Mouse (Mus musculus): ENCODE results near the gene Zfand2b. TPM values are rescaled to one million over a fixed set of nuclear protein-coding genes. Genes with fewer than 3 reads are reported as not detected.

Zfand2b gene
- polyA plus RNA-seq, 1 experiment from 2014 or later, result 26.7 TPM

DNA sequence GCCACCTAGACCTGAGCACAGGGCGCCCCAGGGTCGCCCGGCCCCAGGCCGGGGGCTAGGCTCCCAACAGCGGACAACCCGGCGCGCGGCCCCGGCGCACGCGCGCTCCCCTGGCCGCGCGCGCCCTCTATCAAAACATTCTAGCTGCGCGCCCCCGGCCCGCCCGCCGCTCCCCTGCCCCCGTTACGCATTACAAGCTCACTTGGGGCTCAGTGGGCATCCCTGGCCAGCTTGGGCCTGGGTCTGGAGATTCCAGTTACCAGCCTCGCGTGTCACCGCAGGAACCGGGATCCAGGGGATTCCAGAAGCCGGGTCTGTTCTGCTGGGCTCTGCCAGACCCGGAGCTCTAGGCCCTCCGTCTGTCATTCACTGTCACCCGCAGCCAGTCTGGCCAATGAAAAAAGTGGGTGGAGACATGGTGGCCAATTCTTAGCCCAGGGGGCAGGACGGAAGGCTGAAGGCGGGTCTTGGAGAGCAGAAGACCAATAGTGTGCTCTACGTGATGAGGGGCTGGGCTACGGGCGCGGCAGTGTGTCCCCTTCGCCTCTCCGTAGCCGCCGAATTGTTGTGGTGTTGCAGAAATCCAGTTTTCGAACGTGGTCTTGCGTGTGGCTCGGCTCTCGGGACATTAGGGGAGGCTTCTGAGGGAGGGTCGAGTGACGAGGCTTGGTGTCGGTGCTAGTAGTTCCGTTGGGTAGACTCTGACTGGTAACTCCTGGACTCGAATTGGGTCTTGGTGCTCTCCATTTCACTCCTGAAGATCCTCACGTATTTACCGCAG lies 23.4 kb downstream of the Zfand2b start, which contains the start of the genes Ankzf1 and Atg9a:
Gene Ankzf1 (plus strand): TSS at position 530 of the 781 bp plus-strand sequence.
Gene Atg9a (minus strand): TSS at position 575 of the 781 bp plus-strand sequence.
- peak within 1 kb of the TSS; percentile 87 for H3K9ac ChIP-seq
- no peaks in the 10 kb centered on the region for H3K27me3 ChIP-seq (replicated peaks)
- H3K9me3 ChIP-seq (replicated peaks), result no peaks in the 10 kb centered on the region
- H3K4me3 ChIP-seq, result peak within 1 kb of the TSS; percentile 85
- peaks cover 37% of the 10 kb centered on the region for H3K36me3 ChIP-seq
- H3K4me1 ChIP-seq (replicated peaks), result peaks cover 22% of the 10 kb centered on the region
- under 1% methylated on average over 56 of the region's 56 CpGs for WGBS
- H3K27ac ChIP-seq (ENCODE audit: poor library complexity, severe bottlenecking), result peak within 1 kb of the TSS; percentile 90
- H3K4me2 ChIP-seq, result peak within 1 kb of the TSS; percentile 81
- ATAC-seq (ENCODE audit: insufficient number of reproducible peaks, low FRiP score), result peak; percentile 98

DNA sequence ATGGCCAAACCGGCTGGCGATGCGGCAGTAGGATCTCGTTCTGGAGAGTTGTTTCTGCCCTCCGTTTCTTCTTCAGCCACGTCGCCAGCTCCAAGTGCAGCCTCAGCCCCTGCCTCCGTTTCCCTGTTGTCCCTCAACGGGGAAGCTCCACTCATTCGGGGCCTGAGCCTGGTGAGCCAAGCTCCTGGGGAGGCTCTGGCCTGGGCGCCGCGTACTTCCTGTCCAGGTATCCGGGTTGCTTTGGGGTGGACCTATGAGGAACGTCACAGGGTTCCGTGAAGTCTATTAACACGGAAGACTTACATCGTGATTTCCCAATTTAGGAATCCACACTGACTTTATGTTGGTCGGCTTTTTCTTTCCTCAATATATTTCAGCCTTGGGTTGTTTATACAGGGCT lies 24.0 kb downstream of the Zfand2b start:
- Histone ChIP-seq H3K4me2 (peak overlapping the region; percentile 81), H3K9me3 (replicated peaks) (no peaks in the 10 kb centered on the region), H3K27me3 (replicated peaks) (no peaks in the 10 kb centered on the region), H3K27ac (ENCODE audit: poor library complexity, severe bottlenecking) (peak overlapping the region; percentile 90), H3K4me3 (peak overlapping the region; percentile 85), H3K9ac (peak overlapping the region; percentile 84), H3K4me1 (replicated peaks) (peaks cover 22% of the 10 kb centered on the region), H3K36me3 (peaks cover 36% of the 10 kb centered on the region)
- under 1% methylated on average over 19 of the region's 19 CpGs for WGBS
- ATAC-seq (ENCODE audit: insufficient number of reproducible peaks, low FRiP score), result peak; percentile 65

- no peak for ATAC-seq (ENCODE audit: insufficient number of reproducible peaks, low FRiP score)
- Histone ChIP-seq H3K27ac (ENCODE audit: poor library complexity, severe bottlenecking) (no peak overlapping the region), H3K9me3 (replicated peaks) (no peaks in the 10 kb centered on the region), H3K4me3 (no peak overlapping the region), H3K36me3 (peaks cover 41% of the 10 kb centered on the region), H3K9ac (no peak overlapping the region), H3K4me1 (replicated peaks) (no peaks in the 10 kb centered on the region), H3K4me2 (no peak overlapping the region), H3K27me3 (replicated peaks) (no peaks in the 10 kb centered on the region)
- WGBS, result 79% methylated on average over 1 of the region's 1 CpGs
Measured at GRCm38 (mm10) chr1:75201236-75201635, 32.8 kb downstream of the Zfand2b start.

DNA sequence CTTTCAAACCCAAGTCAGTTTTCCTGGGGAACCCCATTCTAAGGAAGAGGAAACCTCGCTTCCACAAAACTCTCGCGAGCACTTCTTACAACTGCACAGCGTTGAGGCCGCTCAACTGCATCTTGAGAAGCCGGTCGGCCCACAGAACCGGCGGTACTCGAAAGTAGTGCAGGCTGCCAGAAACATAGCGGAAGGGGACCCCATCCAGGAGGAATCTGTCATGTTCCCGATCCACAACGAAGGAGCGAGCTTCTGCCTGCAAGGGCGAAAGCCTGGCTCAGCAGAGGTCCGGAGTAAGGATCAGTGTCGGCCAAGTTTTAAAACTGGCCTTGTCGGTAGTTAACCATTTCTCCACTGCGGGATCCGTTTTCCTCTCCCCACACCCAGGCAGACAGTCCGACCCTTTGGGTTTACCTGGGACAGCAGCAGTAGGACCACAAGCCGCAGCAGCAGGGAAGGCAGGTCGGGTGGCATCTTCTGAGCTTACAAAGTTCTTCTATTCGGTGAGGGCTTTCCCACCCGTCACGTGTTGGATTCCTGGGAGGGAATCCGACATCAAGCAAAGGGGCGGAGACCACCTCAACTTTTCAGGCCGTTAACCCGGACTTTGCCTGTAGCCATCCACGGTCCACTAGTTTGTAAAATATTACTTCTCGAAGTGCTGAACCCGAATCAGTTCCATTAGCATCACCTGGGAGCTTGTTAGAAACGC lies 40.7 kb downstream of the Zfand2b start:
- 12% methylated on average over 34 of the region's 34 CpGs for WGBS
- Histone ChIP-seq H3K4me1 (replicated peaks) (peaks cover 30% of the 10 kb centered on the region), H3K9me3 (replicated peaks) (no peaks in the 10 kb centered on the region), H3K27ac (ENCODE audit: poor library complexity, severe bottlenecking) (no peak overlapping the region), H3K4me3 (peak overlapping the region; percentile 51), H3K27me3 (replicated peaks) (peaks cover 16% of the 10 kb centered on the region), H3K9ac (peak overlapping the region; percentile 69), H3K4me2 (peak overlapping the region; percentile 69), H3K36me3 (peaks cover 23% of the 10 kb centered on the region)
- ATAC-seq (ENCODE audit: insufficient number of reproducible peaks, low FRiP score), result no peak

- Histone ChIP-seq H3K4me3 (peak within 1 kb of the TSS; percentile 83), H3K9ac (peak within 1 kb of the TSS; percentile 94), H3K9me3 (replicated peaks) (no peaks in the 10 kb centered on the region), H3K27me3 (replicated peaks) (peaks cover 16% of the 10 kb centered on the region), H3K27ac (ENCODE audit: poor library complexity, severe bottlenecking) (peak within 1 kb of the TSS; percentile 4; the same call in 1 of the 2 replicates), H3K36me3 (peaks cover 36% of the 10 kb centered on the region), H3K4me2 (peak within 1 kb of the TSS; percentile 92), H3K4me1 (replicated peaks) (peaks cover 30% of the 10 kb centered on the region)
- peak; percentile 94 for ATAC-seq (ENCODE audit: insufficient number of reproducible peaks, low FRiP score)
- WGBS, result 6% methylated on average over 42 of the region's 42 CpGs
Measured at GRCm38 (mm10) chr1:75210136-75211087, 42.0 kb downstream of the Zfand2b start, which contains the start of the genes Glb1l and Stk16. Gene Glb1l, minus strand, starts transcription at chr1:75210813. Gene Stk16, plus strand, starts transcription at chr1:75210838.

- H3K4me3 ChIP-seq, result peak overlapping the region; percentile 83
- 11% methylated on average over 17 of the region's 17 CpGs for WGBS
- no peaks in the 10 kb centered on the region for H3K9me3 ChIP-seq (replicated peaks)
- H3K4me2 ChIP-seq, result peak overlapping the region; percentile 92
- H3K36me3 ChIP-seq, result peaks cover 44% of the 10 kb centered on the region
- ATAC-seq (ENCODE audit: insufficient number of reproducible peaks, low FRiP score), result no peak
- peaks cover 21% of the 10 kb centered on the region for H3K27me3 ChIP-seq (replicated peaks)
- H3K9ac ChIP-seq, result peak overlapping the region; percentile 94
- H3K27ac ChIP-seq (ENCODE audit: poor library complexity, severe bottlenecking), result peak overlapping the region; percentile 4; the same call in 1 of the 2 replicates
- peaks cover 30% of the 10 kb centered on the region for H3K4me1 ChIP-seq (replicated peaks)
Measured at GRCm38 (mm10) chr1:75211141-75211708, 42.8 kb downstream of the Zfand2b start.

DNA sequence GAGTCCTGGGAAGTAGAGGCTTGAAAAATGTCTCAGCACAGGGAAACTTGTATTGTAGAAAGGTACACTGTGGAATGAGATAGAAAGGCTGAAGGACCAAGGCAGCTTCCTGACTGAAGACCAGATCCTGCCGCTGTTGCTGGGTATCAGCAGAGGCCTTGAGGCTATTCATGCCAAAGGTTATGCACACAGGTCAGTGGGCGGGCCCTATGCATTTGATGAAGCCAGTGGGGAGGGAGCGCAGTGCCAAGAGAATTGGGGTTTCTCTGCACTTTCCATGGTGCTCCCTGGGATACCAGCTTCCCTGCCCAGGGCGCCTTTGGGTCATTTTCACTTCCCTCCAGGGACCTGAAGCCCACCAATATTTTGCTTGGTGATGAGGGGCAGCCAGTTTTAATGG lies 44.1 kb downstream of the Zfand2b start:
- Histone ChIP-seq H3K36me3 (peaks cover 45% of the 10 kb centered on the region), H3K4me1 (replicated peaks) (peaks cover 32% of the 10 kb centered on the region), H3K27me3 (replicated peaks) (peaks cover 34% of the 10 kb centered on the region), H3K9me3 (replicated peaks) (no peaks in the 10 kb centered on the region), H3K4me2 (no peak overlapping the region), H3K27ac (ENCODE audit: poor library complexity, severe bottlenecking) (no peak overlapping the region), H3K4me3 (no peak overlapping the region), H3K9ac (no peak overlapping the region)
- ATAC-seq (ENCODE audit: insufficient number of reproducible peaks, low FRiP score), result no peak
- 91% methylated on average over 4 of the region's 4 CpGs for WGBS

DNA sequence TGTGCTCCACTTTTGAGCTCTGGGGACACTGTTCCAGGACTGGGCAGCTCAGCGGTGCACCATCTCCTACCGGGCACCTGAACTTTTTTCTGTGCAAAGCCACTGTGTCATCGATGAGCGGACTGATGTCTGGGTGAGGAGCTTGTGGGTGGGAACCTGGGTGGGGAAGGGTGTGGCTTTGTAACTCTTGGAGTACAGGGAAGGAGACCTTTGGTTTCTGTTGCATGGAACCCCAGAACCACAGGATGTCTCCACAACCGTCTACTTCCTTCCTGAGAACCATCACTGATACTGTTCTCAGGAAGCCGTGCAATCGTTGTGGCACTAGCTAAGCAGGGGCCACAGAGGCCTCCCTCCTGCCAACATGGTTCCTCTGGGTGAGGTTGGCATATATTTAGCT lies 44.6 kb downstream of the Zfand2b start:
- 80% methylated on average over 7 of the region's 7 CpGs for WGBS
- Histone ChIP-seq H3K27me3 (replicated peaks) (peaks cover 40% of the 10 kb centered on the region), H3K27ac (ENCODE audit: poor library complexity, severe bottlenecking) (no peak overlapping the region), H3K4me1 (replicated peaks) (peaks cover 37% of the 10 kb centered on the region), H3K9me3 (replicated peaks) (no peaks in the 10 kb centered on the region), H3K4me3 (no peak overlapping the region), H3K9ac (no peak overlapping the region), H3K36me3 (peaks cover 45% of the 10 kb centered on the region), H3K4me2 (no peak overlapping the region)
- no peak for ATAC-seq (ENCODE audit: insufficient number of reproducible peaks, low FRiP score)

DNA sequence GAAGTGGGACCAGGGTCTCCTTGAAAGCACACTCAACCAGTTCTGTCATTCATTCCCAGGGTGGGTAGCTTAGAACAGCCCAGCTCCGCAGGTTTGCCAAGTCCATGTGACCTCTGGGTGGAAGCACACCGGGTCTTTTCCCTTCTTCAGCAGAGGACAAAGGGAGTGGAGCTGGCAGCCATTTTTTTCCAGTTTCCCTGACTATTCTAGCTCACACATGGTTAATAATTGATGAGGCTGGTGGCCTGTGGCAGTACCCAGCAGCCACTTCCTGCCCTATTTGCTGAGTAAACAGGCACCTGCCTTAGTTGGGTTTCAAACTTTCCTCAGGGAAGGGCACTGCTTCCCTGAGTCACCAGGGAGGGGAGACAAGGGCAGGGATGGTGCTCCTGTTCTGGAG lies 46.0 kb downstream of the Zfand2b start:
- H3K4me3 ChIP-seq, result no peak overlapping the region
- peaks cover 41% of the 10 kb centered on the region for H3K4me1 ChIP-seq (replicated peaks)
- H3K9me3 ChIP-seq (replicated peaks), result no peaks in the 10 kb centered on the region
- peaks cover 36% of the 10 kb centered on the region for H3K27me3 ChIP-seq (replicated peaks)
- H3K4me2 ChIP-seq, result no peak overlapping the region
- H3K27ac ChIP-seq (ENCODE audit: poor library complexity, severe bottlenecking), result no peak overlapping the region
- H3K9ac ChIP-seq, result no peak overlapping the region
- H3K36me3 ChIP-seq, result peaks cover 45% of the 10 kb centered on the region
- ATAC-seq (ENCODE audit: insufficient number of reproducible peaks, low FRiP score), result no peak
- WGBS, result 72% methylated on average over 2 of the region's 2 CpGs

DNA sequence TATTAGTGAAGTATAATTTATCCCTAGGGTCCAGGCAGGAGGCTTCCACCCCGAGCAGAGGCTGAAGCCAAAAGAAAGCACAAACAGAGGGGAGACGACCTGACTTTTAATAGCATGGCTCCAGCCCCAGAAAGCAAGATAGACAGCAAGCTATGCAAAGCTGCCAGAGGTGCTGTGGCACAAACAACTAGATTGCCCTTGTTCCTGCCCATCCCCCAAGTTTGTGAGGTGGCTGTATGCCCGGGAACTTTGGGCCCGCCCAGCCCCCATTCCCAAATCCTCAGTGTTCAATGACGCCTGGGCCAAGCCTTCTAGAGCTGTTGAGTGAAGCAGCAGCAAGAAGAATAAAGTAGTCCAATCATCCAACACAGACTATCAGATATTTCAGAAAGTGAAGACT lies 46.4 kb downstream of the Zfand2b start:
- ATAC-seq (ENCODE audit: insufficient number of reproducible peaks, low FRiP score), result no peak
- 71% methylated on average over 5 of the region's 5 CpGs for WGBS
- H3K4me2 ChIP-seq, result no peak overlapping the region
- H3K36me3 ChIP-seq, result peaks cover 45% of the 10 kb centered on the region
- no peak overlapping the region for H3K4me3 ChIP-seq
- H3K27ac ChIP-seq (ENCODE audit: poor library complexity, severe bottlenecking), result no peak overlapping the region
- H3K4me1 ChIP-seq (replicated peaks), result peaks cover 41% of the 10 kb centered on the region
- H3K27me3 ChIP-seq (replicated peaks), result peaks cover 37% of the 10 kb centered on the region
- H3K9ac ChIP-seq, result no peak overlapping the region
- H3K9me3 ChIP-seq (replicated peaks), result no peaks in the 10 kb centered on the region

Measured in heart, embryonic 12.5 days (tissue).